Mouse (Mus musculus): ENCODE data around the gene Tenm4. TPM values are rescaled to one million over a fixed set of nuclear protein-coding genes. Genes with fewer than 3 reads are reported as not detected.

Gene Tenm4
- polyA plus RNA-seq, 1 experiment from 2014 or later = 28.1 TPM

- Histone ChIP-seq H3K4me2 (ENCODE audit: low read depth, low read length) (no peak overlapping the region), H3K36me3 (replicated peaks; ENCODE audit: control insufficient read depth, insufficient read depth, low read depth, low read length) (no peaks in the 10 kb centered on the region), H3K4me1 (ENCODE audit: control insufficient read depth, insufficient read depth, low read length) (peaks cover 4% of the 10 kb centered on the region), H3K9me3 (replicated peaks; ENCODE audit: control insufficient read depth, low read length) (no peaks in the 10 kb centered on the region), H3K27ac (replicated peaks; ENCODE audit: low read depth, low read length) (no peak overlapping the region), H3K9ac (replicated peaks; ENCODE audit: low read length) (no peak overlapping the region), H3K27me3 (ENCODE audit: control insufficient read depth, insufficient read depth, low read length) (no peaks in the 10 kb centered on the region), H3K4me3 (ENCODE audit: low read depth, low read length) (no peak overlapping the region)
- peak; percentile 12 for DNase-seq (ENCODE audit: low spot score)
- WGBS = 63% methylated on average over 8 of the region's 8 CpGs
- ATAC-seq (replicated peaks; ENCODE audit: insufficient number of reproducible peaks, low FRiP score, low TSS enrichment, low read depth) = no peak
Observed at GRCm38 (mm10) chr7:96426954-96427353, 255.9 kb downstream of the Tenm4 start.

DNA sequence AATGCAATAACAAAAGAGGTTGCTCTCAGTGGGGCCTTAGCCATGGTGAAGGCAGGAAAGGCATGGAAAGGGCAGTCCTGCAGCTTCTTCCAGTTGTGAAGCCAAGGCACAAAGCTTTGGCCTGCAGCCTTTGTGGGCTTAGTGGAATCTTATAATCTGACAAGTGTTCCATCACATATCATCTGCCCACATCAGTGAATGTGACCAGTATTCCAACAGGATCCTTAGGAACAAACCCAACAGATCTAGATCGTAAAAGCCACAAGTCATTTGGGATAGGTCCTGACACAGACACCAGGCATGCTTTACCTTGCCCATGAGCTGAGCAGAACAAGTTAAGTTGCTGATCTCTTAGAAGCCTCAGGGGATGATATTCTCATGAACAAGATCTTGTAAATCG is 262.3 kb downstream of the Tenm4 start:
- WGBS = 87% methylated on average over 2 of the region's 2 CpGs

DNA sequence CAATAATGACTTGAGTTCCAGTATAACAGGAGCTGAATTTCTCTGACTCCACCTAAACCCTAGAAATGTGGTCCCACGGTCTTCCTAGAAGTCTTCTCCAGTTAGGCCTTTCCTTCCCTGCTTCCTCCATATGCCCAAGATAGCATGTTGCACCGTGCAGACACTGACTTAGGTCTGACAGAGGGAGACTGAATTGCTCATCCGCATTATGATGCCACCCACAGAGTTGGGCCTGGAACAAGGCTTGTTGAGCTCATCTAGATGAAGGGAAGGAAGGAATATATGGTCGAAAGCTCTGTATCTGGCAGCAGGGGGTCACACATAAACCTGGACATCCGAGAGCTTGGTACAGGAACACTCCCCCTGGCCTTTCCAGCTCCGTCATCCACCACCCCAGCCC is 267.3 kb downstream of the Tenm4 start:
- DNase-seq (ENCODE audit: low spot score) (no peak), ATAC-seq (replicated peaks; ENCODE audit: insufficient number of reproducible peaks, low FRiP score, low TSS enrichment, low read depth) (no peak)
- no peaks in the 10 kb centered on the region for H3K36me3 ChIP-seq (replicated peaks; ENCODE audit: control insufficient read depth, insufficient read depth, low read depth, low read length)
- no peaks in the 10 kb centered on the region for H3K27me3 ChIP-seq (ENCODE audit: control insufficient read depth, insufficient read depth, low read length)
- 88% methylated on average over 6 of the region's 6 CpGs for WGBS
- no peaks in the 10 kb centered on the region for H3K9me3 ChIP-seq (replicated peaks; ENCODE audit: control insufficient read depth, low read length)
- no peak overlapping the region for H3K4me2 ChIP-seq (ENCODE audit: low read depth, low read length)
- H3K4me3 ChIP-seq (ENCODE audit: low read depth, low read length) = no peak overlapping the region
- H3K9ac ChIP-seq (replicated peaks; ENCODE audit: low read length) = no peak overlapping the region
- H3K4me1 ChIP-seq (ENCODE audit: control insufficient read depth, insufficient read depth, low read length) = no peaks in the 10 kb centered on the region
- no peak overlapping the region for H3K27ac ChIP-seq (replicated peaks; ENCODE audit: low read depth, low read length)

More for the DNA sequence above, 262.3 kb downstream of the Tenm4 start:
- no peaks in the 10 kb centered on the region for H3K36me3 ChIP-seq (replicated peaks; ENCODE audit: control insufficient read depth, insufficient read depth, low read depth, low read length)
- no peaks in the 10 kb centered on the region for H3K27me3 ChIP-seq (ENCODE audit: control insufficient read depth, insufficient read depth, low read length)
- no peaks in the 10 kb centered on the region for H3K9me3 ChIP-seq (replicated peaks; ENCODE audit: control insufficient read depth, low read length)
- no peak overlapping the region for H3K9ac ChIP-seq (replicated peaks; ENCODE audit: low read length)
- no peaks in the 10 kb centered on the region for H3K4me1 ChIP-seq (ENCODE audit: control insufficient read depth, insufficient read depth, low read length)
- DNase-seq (ENCODE audit: low spot score) (no peak), ATAC-seq (replicated peaks; ENCODE audit: insufficient number of reproducible peaks, low FRiP score, low TSS enrichment, low read depth) (no peak)
- no peak overlapping the region for H3K27ac ChIP-seq (replicated peaks; ENCODE audit: low read depth, low read length)
- H3K4me3 ChIP-seq (ENCODE audit: low read depth, low read length) = no peak overlapping the region
- no peak overlapping the region for H3K4me2 ChIP-seq (ENCODE audit: low read depth, low read length)

DNA sequence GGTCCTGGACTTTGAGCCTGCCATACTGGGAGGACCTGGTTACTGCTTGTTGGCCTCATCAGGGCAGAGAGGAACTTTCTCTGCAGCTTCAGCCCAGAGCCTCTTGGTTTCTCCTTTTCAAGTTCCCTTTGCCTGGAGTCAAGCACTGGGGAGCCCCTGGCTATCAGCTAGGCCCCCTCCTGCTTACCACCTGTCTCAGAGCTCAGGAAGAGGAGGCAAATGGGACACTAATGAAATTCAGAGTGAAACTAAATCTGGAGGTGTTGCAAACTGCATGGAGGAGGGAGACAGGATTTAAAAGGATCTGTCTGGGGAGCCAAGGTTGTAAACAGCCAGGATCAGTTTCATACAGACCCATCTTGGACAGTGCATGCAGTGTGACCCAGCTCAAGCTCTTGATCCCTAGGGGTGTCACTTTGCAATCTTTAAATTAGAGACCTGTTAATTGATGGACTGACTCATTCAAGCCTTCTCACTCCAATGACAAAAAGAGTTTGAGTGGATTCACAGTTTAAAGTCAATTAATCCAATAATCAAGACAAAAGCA is 269.2 kb downstream of the Tenm4 start:
- Histone ChIP-seq H3K4me3 (ENCODE audit: low read depth, low read length) (no peak overlapping the region), H3K36me3 (replicated peaks; ENCODE audit: control insufficient read depth, insufficient read depth, low read depth, low read length) (no peaks in the 10 kb centered on the region), H3K9me3 (replicated peaks; ENCODE audit: control insufficient read depth, low read length) (no peaks in the 10 kb centered on the region), H3K27me3 (ENCODE audit: control insufficient read depth, insufficient read depth, low read length) (no peaks in the 10 kb centered on the region), H3K9ac (replicated peaks; ENCODE audit: low read length) (no peak overlapping the region), H3K4me1 (ENCODE audit: control insufficient read depth, insufficient read depth, low read length) (no peaks in the 10 kb centered on the region), H3K4me2 (ENCODE audit: low read depth, low read length) (no peak overlapping the region), H3K27ac (replicated peaks; ENCODE audit: low read depth, low read length) (no peak overlapping the region)
- DNase-seq (ENCODE audit: low spot score) (no peak), ATAC-seq (replicated peaks; ENCODE audit: insufficient number of reproducible peaks, low FRiP score, low TSS enrichment, low read depth) (no peak)

DNA sequence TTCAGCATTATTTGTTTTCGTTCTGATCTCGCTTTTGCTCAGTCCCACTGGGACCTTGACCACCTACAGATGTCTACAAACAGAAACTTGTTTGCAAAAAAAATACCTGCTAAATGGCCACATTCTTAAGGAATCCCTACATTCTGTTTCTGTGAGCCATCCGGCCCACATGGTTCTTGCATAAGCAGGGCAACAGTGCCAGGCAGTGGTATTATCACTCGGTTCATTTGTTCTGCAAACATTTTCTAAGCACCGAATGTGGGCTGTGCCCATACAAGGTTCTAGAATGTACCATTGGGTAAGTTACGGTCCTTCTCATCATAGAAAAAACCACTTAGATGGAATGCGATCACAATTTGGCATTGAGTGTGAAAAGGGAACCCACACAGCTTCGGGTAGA is 274.7 kb downstream of the Tenm4 start:
- H3K36me3 ChIP-seq (replicated peaks; ENCODE audit: control insufficient read depth, insufficient read depth, low read depth, low read length) = no peaks in the 10 kb centered on the region
- no peak overlapping the region for H3K4me3 ChIP-seq (ENCODE audit: low read depth, low read length)
- no peaks in the 10 kb centered on the region for H3K4me1 ChIP-seq (ENCODE audit: control insufficient read depth, insufficient read depth, low read length)
- H3K9ac ChIP-seq (replicated peaks; ENCODE audit: low read length) = no peak overlapping the region
- no peak overlapping the region for H3K27ac ChIP-seq (replicated peaks; ENCODE audit: low read depth, low read length)
- no peak overlapping the region for H3K4me2 ChIP-seq (ENCODE audit: low read depth, low read length)
- ATAC-seq (replicated peaks; ENCODE audit: insufficient number of reproducible peaks, low FRiP score, low TSS enrichment, low read depth) (no peak), DNase-seq (ENCODE audit: low spot score) (no peak)
- H3K9me3 ChIP-seq (replicated peaks; ENCODE audit: control insufficient read depth, low read length) = no peaks in the 10 kb centered on the region
- H3K27me3 ChIP-seq (ENCODE audit: control insufficient read depth, insufficient read depth, low read length) = no peaks in the 10 kb centered on the region
- 79% methylated on average over 8 of the region's 8 CpGs for WGBS

GRCm38 (mm10) chr7:96447806-96448397 is 276.9 kb downstream of the Tenm4 start:
- no peak overlapping the region for H3K27ac ChIP-seq (replicated peaks; ENCODE audit: low read depth, low read length)
- no peak overlapping the region for H3K4me3 ChIP-seq (ENCODE audit: low read depth, low read length)
- no peaks in the 10 kb centered on the region for H3K4me1 ChIP-seq (ENCODE audit: control insufficient read depth, insufficient read depth, low read length)
- 74% methylated on average over 12 of the region's 12 CpGs for WGBS
- ATAC-seq (replicated peaks; ENCODE audit: insufficient number of reproducible peaks, low FRiP score, low TSS enrichment, low read depth) (no peak), DNase-seq (ENCODE audit: low spot score) (no peak)
- H3K36me3 ChIP-seq (replicated peaks; ENCODE audit: control insufficient read depth, insufficient read depth, low read depth, low read length) = no peaks in the 10 kb centered on the region
- H3K27me3 ChIP-seq (ENCODE audit: control insufficient read depth, insufficient read depth, low read length) = no peaks in the 10 kb centered on the region
- H3K9ac ChIP-seq (replicated peaks; ENCODE audit: low read length) = no peak overlapping the region
- no peaks in the 10 kb centered on the region for H3K9me3 ChIP-seq (replicated peaks; ENCODE audit: control insufficient read depth, low read length)
- H3K4me2 ChIP-seq (ENCODE audit: low read depth, low read length) = no peak overlapping the region

- no peaks in the 10 kb centered on the region for H3K4me1 ChIP-seq (ENCODE audit: control insufficient read depth, insufficient read depth, low read length)
Observed at GRCm38 (mm10) chr7:96455957-96456356, 284.9 kb downstream of the Tenm4 start.

GRCm38 (mm10) chr7:96456618-96457017 is 285.6 kb downstream of the Tenm4 start:
- Histone ChIP-seq H3K9ac (replicated peaks; ENCODE audit: low read length) (no peak overlapping the region), H3K27me3 (ENCODE audit: control insufficient read depth, insufficient read depth, low read length) (no peaks in the 10 kb centered on the region), H3K4me1 (ENCODE audit: control insufficient read depth, insufficient read depth, low read length) (no peaks in the 10 kb centered on the region), H3K36me3 (replicated peaks; ENCODE audit: control insufficient read depth, insufficient read depth, low read depth, low read length) (no peaks in the 10 kb centered on the region), H3K4me3 (ENCODE audit: low read depth, low read length) (no peak overlapping the region), H3K9me3 (replicated peaks; ENCODE audit: control insufficient read depth, low read length) (no peaks in the 10 kb centered on the region), H3K4me2 (ENCODE audit: low read depth, low read length) (no peak overlapping the region), H3K27ac (replicated peaks; ENCODE audit: low read depth, low read length) (no peak overlapping the region)
- no peak for ATAC-seq (replicated peaks; ENCODE audit: insufficient number of reproducible peaks, low FRiP score, low TSS enrichment, low read depth)
- no peak for DNase-seq (ENCODE audit: low spot score)
- 72% methylated on average over 2 of the region's 2 CpGs for WGBS

More at GRCm38 (mm10) chr7:96455957-96456356, 284.9 kb downstream of the Tenm4 start:
- Histone ChIP-seq H3K36me3 (replicated peaks; ENCODE audit: control insufficient read depth, insufficient read depth, low read depth, low read length) (no peaks in the 10 kb centered on the region), H3K4me3 (ENCODE audit: low read depth, low read length) (no peak overlapping the region), H3K27ac (replicated peaks; ENCODE audit: low read depth, low read length) (no peak overlapping the region), H3K4me2 (ENCODE audit: low read depth, low read length) (no peak overlapping the region), H3K9me3 (replicated peaks; ENCODE audit: control insufficient read depth, low read length) (no peaks in the 10 kb centered on the region), H3K9ac (replicated peaks; ENCODE audit: low read length) (no peak overlapping the region), H3K27me3 (ENCODE audit: control insufficient read depth, insufficient read depth, low read length) (no peaks in the 10 kb centered on the region)
- 43% methylated on average over 2 of the region's 2 CpGs for WGBS
- DNase-seq (ENCODE audit: low spot score) (no peak), ATAC-seq (replicated peaks; ENCODE audit: insufficient number of reproducible peaks, low FRiP score, low TSS enrichment, low read depth) (no peak)

Measured in embryonic facial prominence, embryonic 11.5 days (tissue).